Comparison of ENCODE assay signal across 24 mouse cellular contexts in genomic region chr15:25578369-25578768, GRCm38 (mm10). TPM values are rescaled to one million over a fixed set of nuclear protein-coding genes. Genes with fewer than 3 reads are reported as not detected.
DNase-seq lines count a peak whose midpoint lies in the region; ATAC-seq and TF ChIP-seq lines count a peak whose summit lies in the region.
"Had no signal": no experiment of that assay in that cellular context is flagged by ENCODE, and none has a peak within 500 bp of the region (broad histone marks: within the 10 kb centered on the region; RNA-seq: fewer than 3 reads in every experiment).

No protein-coding gene starts in this region.

- peaks cover 15% of the 10 kb centered on the region; the same call in 1 of the 2 replicates for H3K4me1 ChIP-seq in brown adipose tissue, adult 24 weeks (ENCODE audit: control insufficient read depth, insufficient read depth, insufficient read length, low read length)
- peaks cover 22% of the 10 kb centered on the region for H3K4me1 ChIP-seq in thymus, adult 2 months (replicated peaks; ENCODE audit: control insufficient read depth, insufficient read depth, low read length)
- H3K4me1 ChIP-seq in forebrain, embryonic 15.5 days: no peaks in the 10 kb centered on the region
- no peaks in the 10 kb centered on the region for H3K4me1 ChIP-seq in lung, postnatal 0 days (ENCODE audit: insufficient read depth, low read depth, low read length)

- H3K4me2 ChIP-seq in forebrain, embryonic 15.5 days (replicated peaks): no peak overlapping the region
- H3K4me2 ChIP-seq in lung, postnatal 0 days (replicated peaks; ENCODE audit: low read depth, low read length): no peak overlapping the region
- H3K4me2 ChIP-seq: heart, embryonic 12.5 days; hindbrain, embryonic 14.5 days; limb, embryonic 13.5 days; liver, embryonic 12.5 days; midbrain, embryonic 12.5 days had no signal

- DNase-seq in gastrocnemius, adult 2 months: no peak
- DNase-seq in gastrocnemius, postnatal 25 days: no peak
- DNase-seq in thymus, adult 2 months: peak; percentile 54
- peak; percentile 50 to 73 for DNase-seq in thymus, postnatal 36 days
- no peak for DNase-seq in lung, postnatal 0 days (ENCODE audit: low spot score)
- DNase-seq: adrenal gland, adult 2 months; cerebellum, adult 8-10 months; cerebellum, postnatal 36 days; forebrain, postnatal 0 days; gastrocnemius, postnatal 10 days; kidney, postnatal 25 days; liver, postnatal 0 days; lung, postnatal 4 days had no signal

- WGBS in thymus, adult 2 months: 25% methylated on average over 4 of the region's 4 CpGs
- 90% methylated on average over 4 of the region's 4 CpGs for WGBS in forebrain, embryonic 15.5 days
- 72% methylated on average over 4 of the region's 4 CpGs for whole genome bisulfite sequencing in lung, postnatal 0 days

- no peaks in the 10 kb centered on the region for H3K36me3 ChIP-seq in thymus, adult 2 months (ENCODE audit: control insufficient read depth, insufficient read depth, low read length)
- no peaks in the 10 kb centered on the region for H3K36me3 ChIP-seq in forebrain, embryonic 15.5 days
- H3K36me3 ChIP-seq in lung, postnatal 0 days (ENCODE audit: insufficient read depth, low read length): no peaks in the 10 kb centered on the region
- H3K36me3 ChIP-seq: heart, embryonic 12.5 days; limb, embryonic 13.5 days; liver, embryonic 12.5 days; midbrain, embryonic 12.5 days had no signal

- no peak overlapping the region for H3K9ac ChIP-seq in forebrain, embryonic 15.5 days (replicated peaks)
- no peak overlapping the region for H3K9ac ChIP-seq in lung, postnatal 0 days (replicated peaks; ENCODE audit: low read depth)
- H3K9ac ChIP-seq: forebrain, postnatal 0 days; heart, embryonic 12.5 days; hindbrain, embryonic 14.5 days; limb, embryonic 13.5 days; liver, embryonic 12.5 days; liver, postnatal 0 days; midbrain, embryonic 12.5 days had no signal

- peak overlapping the region; percentile 58; the same call in 1 of the 2 replicates for H3K27ac ChIP-seq in gastrocnemius, adult 2 months
- 0 out of 2 replicates have a peak overlapping the region, but pooled peaks have one; percentile 23 for H3K27ac ChIP-seq in brown adipose tissue, adult 24 weeks (replicated peaks; ENCODE audit: low read depth, low read length)
- peak overlapping the region; percentile 95 for H3K27ac ChIP-seq in thymus, adult 2 months (ENCODE audit: control insufficient read depth, insufficient read depth, low read length)
- H3K27ac ChIP-seq in forebrain, embryonic 15.5 days (replicated peaks): no peak overlapping the region
- no peak overlapping the region for H3K27ac ChIP-seq in lung, postnatal 0 days (ENCODE audit: low read length)
- H3K27ac ChIP-seq: hindbrain, embryonic 14.5 days; limb, embryonic 13.5 days; liver, embryonic 12.5 days; midbrain, embryonic 12.5 days had no signal

- intact Hi-C loops in gastrocnemius, adult 2 months (cut with DNase I): no loop called here

- no peak overlapping the region for H3K4me3 ChIP-seq in gastrocnemius, adult 2 months
- H3K4me3 ChIP-seq in brown adipose tissue, adult 24 weeks (ENCODE audit: insufficient read depth, low read depth, low read length): no peak overlapping the region
- H3K4me3 ChIP-seq in thymus, adult 2 months (ENCODE audit: control insufficient read depth, insufficient read depth, low read length): no peak overlapping the region
- H3K4me3 ChIP-seq in forebrain, embryonic 15.5 days: no peak overlapping the region
- no peak overlapping the region for H3K4me3 ChIP-seq in lung, postnatal 0 days (ENCODE audit: low read depth, low read length)
- H3K4me3 ChIP-seq: heart, embryonic 12.5 days; limb, embryonic 13.5 days; liver, embryonic 12.5 days; megakaryocyte, embryonic 14.5 days; midbrain, embryonic 12.5 days had no signal

- ATAC-seq in forebrain, embryonic 15.5 days (replicated peaks): no peak
- no peak for ATAC-seq in lung, postnatal 0 days
- ATAC-seq in erythroblast, adult 5-6 weeks (replicated peaks; ENCODE audit: low FRiP score, poor library complexity, severe bottlenecking): no peak
- ATAC-seq: CD4-positive, CD25-positive, alpha-beta regulatory T cell, adult 4 months; forebrain, postnatal 0 days; intestine, postnatal 0 days; liver, embryonic 12.5 days; liver, postnatal 0 days had no signal

- no peaks in the 10 kb centered on the region for H3K27me3 ChIP-seq in thymus, adult 2 months (ENCODE audit: control insufficient read depth, insufficient read depth, low read length)
- no peaks in the 10 kb centered on the region for H3K27me3 ChIP-seq in forebrain, embryonic 15.5 days
- H3K27me3 ChIP-seq in lung, postnatal 0 days (replicated peaks; ENCODE audit: insufficient read depth, low read length): no peaks in the 10 kb centered on the region
- H3K27me3 ChIP-seq: heart, embryonic 12.5 days; limb, embryonic 13.5 days; liver, embryonic 12.5 days; megakaryocyte, embryonic 14.5 days; midbrain, embryonic 12.5 days had no signal

- TF ChIP-seq POLR2A in thymus, adult 2 months (IDR thresholded peaks at IDR 0.05; ENCODE audit: control insufficient read depth, extremely low read depth, insufficient read depth, low read length, poor library complexity): no peak

- TF ChIP-seq CTCF in gastrocnemius, adult 2 months (IDR thresholded peaks at IDR 0.05): no peak
- TF ChIP-seq CTCF in thymus, adult 2 months (IDR thresholded peaks at IDR 0.05; ENCODE audit: borderline replicate concordance, control insufficient read depth, extremely low read depth, insufficient read depth, low read length, poor library complexity): no peak
- no peak for TF ChIP-seq CTCF in lung, postnatal 0 days (IDR thresholded peaks at IDR 0.05)

- TF ChIP-seq EP300 in lung, postnatal 0 days (IDR thresholded peaks at IDR 0.05): no peak

- H3K9me3 ChIP-seq in forebrain, embryonic 15.5 days: no peaks in the 10 kb centered on the region
- no peaks in the 10 kb centered on the region for H3K9me3 ChIP-seq in lung, postnatal 0 days (ENCODE audit: low read length)
- H3K9me3 ChIP-seq: heart, embryonic 12.5 days; limb, embryonic 13.5 days; liver, embryonic 12.5 days; megakaryocyte, embryonic 14.5 days; midbrain, embryonic 12.5 days had no signal

RNA-seq across cellular contexts. Expression of gene Myo10, which starts 44.0 kb away (rescaled TPM):
- total RNA-seq in gastrocnemius, adult 2 months (2021): 10 to 100 TPM; 56.1 to 62.0 TPM
- total RNA-seq in gastrocnemius, postnatal 25 days (2021): 10 to 100 TPM; 36.3 to 50.5 TPM
- polyA plus RNA-seq in brown adipose tissue, adult 24 weeks (2012; ENCODE audit: insufficient read depth, insufficient read length, missing spikeins): 25.2 and 34.0 TPM in 2 replicates
- polyA plus RNA-seq in thymus, adult 2 months (2012; rRNA removed): 26.1 and 29.9 TPM in 2 replicates
- 43.0 and 48.1 TPM in 2 replicates for polyA plus RNA-seq in forebrain, embryonic 15.5 days (2015; fragmentation: Nextera tagmentation; extraction: Ambion mirVana)
- polyA plus RNA-seq in lung, postnatal 0 days (2015; fragmentation: Nextera tagmentation; extraction: Ambion mirVana): 17.3 and 20.2 TPM in 2 replicates
- total RNA-seq in erythroblast, adult 5-6 weeks (2015; ENCODE audit: low replicate concordance): 1.7 and 2.1 TPM in 2 replicates
- total RNA-seq in erythroblast, adult 5-6 weeks (2017; ENCODE audit: low replicate concordance): 5.9 and 6.0 TPM in 2 replicates

Comparison
In these comparisons a context has a peak if more than half of its experiments do, and no peak if none do; other contexts are left out.
1. DNase-seq: peak in thymus, adult 2 months (single experiment) and thymus, postnatal 36 days (2 of 2); none in gastrocnemius, adult 2 months (single experiment), gastrocnemius, postnatal 25 days (single experiment) and lung, postnatal 0 days (single experiment).
2. H3K27ac ChIP-seq: peak in gastrocnemius, adult 2 months (single experiment), brown adipose tissue, adult 24 weeks (single experiment) and thymus, adult 2 months (single experiment); none in forebrain, embryonic 15.5 days (single experiment) and lung, postnatal 0 days (single experiment).